Mouse (Mus musculus): Measurements from ENCODE around the gene Lamc1. TPM values are rescaled to one million over a fixed set of nuclear protein-coding genes. Genes with fewer than 3 reads are reported as not detected.

Gene Lamc1
- polyA plus RNA-seq, 1 experiment from 2014 or later: 35.5 TPM

DNA sequence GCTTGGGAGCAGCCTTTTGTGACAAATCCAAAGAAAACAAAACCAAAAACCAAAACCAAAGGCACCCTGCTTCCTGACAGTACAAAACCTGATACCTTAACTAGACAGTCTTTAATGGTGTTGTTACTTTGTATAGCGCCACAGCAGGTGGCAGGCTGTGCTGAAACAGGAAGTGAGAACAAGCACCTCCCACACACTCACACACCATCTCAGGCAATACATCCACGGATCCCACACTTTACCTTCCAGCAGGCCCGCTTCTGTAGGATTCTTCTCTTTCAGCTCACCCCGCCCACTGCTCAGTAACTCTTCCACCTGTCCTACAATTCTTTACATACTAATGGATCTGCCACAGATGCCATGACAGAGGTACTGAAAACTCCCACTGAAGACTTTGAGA lies 44.6 kb downstream of the Lamc1 start:
- 71% methylated on average over 4 of the region's 4 CpGs for WGBS

DNA sequence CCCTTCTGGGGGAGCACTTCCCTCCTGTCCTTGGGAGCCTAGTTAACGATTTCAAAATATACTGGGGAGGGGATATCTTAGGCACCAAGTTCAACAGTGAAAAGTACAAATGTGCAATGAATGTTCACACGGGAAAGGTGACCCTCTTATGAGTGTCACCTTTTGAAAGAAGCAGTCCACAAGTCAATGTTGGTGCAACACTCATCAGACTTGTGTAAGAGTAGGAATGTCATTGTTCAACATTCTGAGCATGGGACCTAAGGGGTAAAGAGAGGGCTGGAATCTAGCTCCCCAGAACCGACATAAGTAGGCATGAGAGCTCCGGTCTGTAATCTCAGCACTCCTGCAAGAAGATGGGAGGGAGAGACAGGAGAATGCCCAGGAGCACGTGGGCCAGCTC lies 45.1 kb downstream of the Lamc1 start:
- Histone ChIP-seq H3K9me3 (0 out of 2 replicates have a peak, but pooled peaks cover 5% of the 10 kb centered on the region), H3K9ac (no peak overlapping the region), H3K4me1 (peaks cover 26% of the 10 kb centered on the region), H3K27me3 (no peaks in the 10 kb centered on the region), H3K36me3 (no peaks in the 10 kb centered on the region), H3K4me2 (replicated peaks) (no peak overlapping the region), H3K27ac (no peak overlapping the region), H3K4me3 (no peak overlapping the region)
- 85% methylated on average over 5 of the region's 5 CpGs for WGBS
- ATAC-seq (ENCODE audit: low FRiP score, low read depth): no peak

More for the DNA sequence above, 44.6 kb downstream of the Lamc1 start:
- Histone ChIP-seq H3K4me3 (no peak overlapping the region), H3K36me3 (no peaks in the 10 kb centered on the region), H3K9me3 (0 out of 2 replicates have a peak, but pooled peaks cover 5% of the 10 kb centered on the region), H3K9ac (no peak overlapping the region), H3K4me1 (peaks cover 25% of the 10 kb centered on the region), H3K4me2 (replicated peaks) (no peak overlapping the region), H3K27me3 (no peaks in the 10 kb centered on the region), H3K27ac (no peak overlapping the region)
- no peak for ATAC-seq (ENCODE audit: low FRiP score, low read depth)

DNA sequence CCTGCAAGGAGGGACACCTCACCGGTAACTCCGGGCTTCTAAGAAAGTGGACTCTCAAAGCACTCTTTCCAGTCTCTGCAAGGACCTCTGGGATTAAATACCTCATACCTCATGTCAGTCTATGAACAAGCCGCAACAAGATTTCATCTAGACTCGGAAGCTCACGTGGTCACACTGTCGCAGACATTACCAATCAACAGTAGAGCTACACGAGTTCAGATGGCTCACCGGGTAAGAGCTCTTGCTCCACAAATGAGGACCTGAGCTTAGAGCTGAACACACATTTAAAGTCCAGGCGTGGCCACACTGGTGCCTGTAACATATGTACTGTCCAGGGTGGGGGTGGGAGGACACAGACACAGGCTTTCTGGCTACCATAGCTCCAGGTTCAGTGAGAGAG lies 46.4 kb downstream of the Lamc1 start:
- Histone ChIP-seq H3K4me2 (replicated peaks) (no peak overlapping the region), H3K27ac (no peak overlapping the region), H3K36me3 (no peaks in the 10 kb centered on the region), H3K27me3 (no peaks in the 10 kb centered on the region), H3K4me1 (peaks cover 20% of the 10 kb centered on the region), H3K9me3 (0 out of 2 replicates have a peak, but pooled peaks cover 5% of the 10 kb centered on the region), H3K4me3 (no peak overlapping the region), H3K9ac (no peak overlapping the region)
- ATAC-seq (ENCODE audit: low FRiP score, low read depth): no peak
- WGBS: 85% methylated on average over 9 of the region's 9 CpGs

DNA sequence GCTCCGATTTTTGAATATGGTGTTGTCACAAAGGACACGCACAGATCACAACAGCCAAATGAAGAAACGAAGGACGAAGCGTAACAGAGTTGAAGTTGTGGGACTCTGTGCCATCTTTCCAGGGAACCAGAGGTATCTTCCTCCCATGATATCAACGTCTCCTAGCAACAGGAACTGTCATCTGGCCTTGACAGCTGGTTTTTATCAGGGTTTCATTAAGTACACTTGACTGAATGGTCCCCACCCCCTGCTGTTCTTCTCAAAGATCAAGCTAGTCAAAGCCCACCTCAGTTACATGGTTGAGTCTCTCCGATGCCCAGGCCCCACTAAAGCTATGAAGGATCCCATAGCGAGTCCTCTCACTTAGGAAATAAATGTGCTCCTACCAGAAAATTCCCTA lies 47.4 kb downstream of the Lamc1 start:
- ATAC-seq (ENCODE audit: low FRiP score, low read depth): no peak
- no peak overlapping the region for H3K4me3 ChIP-seq
- no peaks in the 10 kb centered on the region for H3K27me3 ChIP-seq
- H3K9me3 ChIP-seq: 0 out of 2 replicates have a peak, but pooled peaks cover 5% of the 10 kb centered on the region
- WGBS: 78% methylated on average over 8 of the region's 8 CpGs
- H3K4me2 ChIP-seq (replicated peaks): no peak overlapping the region
- H3K9ac ChIP-seq: no peak overlapping the region
- no peak overlapping the region for H3K27ac ChIP-seq
- no peaks in the 10 kb centered on the region for H3K36me3 ChIP-seq
- peaks cover 15% of the 10 kb centered on the region; the same call in 1 of the 2 replicates for H3K4me1 ChIP-seq

DNA sequence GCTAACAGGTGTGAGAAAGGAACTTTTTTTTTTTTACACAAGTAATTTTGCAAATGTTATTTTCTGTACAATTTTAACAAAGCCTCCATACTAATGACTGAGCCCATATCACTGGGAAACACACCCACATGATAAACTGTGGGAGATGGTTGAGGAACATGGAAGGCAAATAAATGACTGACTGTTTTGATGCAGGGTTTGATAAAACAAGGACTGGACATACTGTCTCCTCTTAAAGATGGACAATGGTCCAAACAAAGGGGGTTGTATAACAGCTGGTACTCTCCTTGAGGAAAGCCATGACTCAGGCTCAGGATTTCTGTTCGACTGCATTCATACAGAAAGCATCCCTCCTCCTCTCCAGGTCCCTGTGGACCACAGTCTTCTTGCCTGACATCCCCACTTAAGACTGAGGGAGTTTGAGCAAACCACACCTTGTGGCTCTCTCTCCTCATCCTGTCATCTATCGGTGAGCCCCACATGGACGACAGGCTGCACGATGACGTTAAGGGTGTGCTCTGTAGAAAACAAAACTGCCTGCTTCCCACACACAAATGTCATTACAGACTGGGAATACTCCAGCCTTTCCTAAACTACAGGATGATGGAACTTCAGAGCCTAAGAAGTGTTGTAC lies 50.1 kb downstream of the Lamc1 start:
- Histone ChIP-seq H3K27ac (no peak overlapping the region), H3K9me3 (no peaks in the 10 kb centered on the region), H3K36me3 (no peaks in the 10 kb centered on the region), H3K27me3 (no peaks in the 10 kb centered on the region), H3K4me1 (peaks cover 17% of the 10 kb centered on the region), H3K9ac (no peak overlapping the region), H3K4me2 (replicated peaks) (no peak overlapping the region), H3K4me3 (no peak overlapping the region)
- 88% methylated on average over 5 of the region's 5 CpGs for WGBS
- ATAC-seq (ENCODE audit: low FRiP score, low read depth): no peak

DNA sequence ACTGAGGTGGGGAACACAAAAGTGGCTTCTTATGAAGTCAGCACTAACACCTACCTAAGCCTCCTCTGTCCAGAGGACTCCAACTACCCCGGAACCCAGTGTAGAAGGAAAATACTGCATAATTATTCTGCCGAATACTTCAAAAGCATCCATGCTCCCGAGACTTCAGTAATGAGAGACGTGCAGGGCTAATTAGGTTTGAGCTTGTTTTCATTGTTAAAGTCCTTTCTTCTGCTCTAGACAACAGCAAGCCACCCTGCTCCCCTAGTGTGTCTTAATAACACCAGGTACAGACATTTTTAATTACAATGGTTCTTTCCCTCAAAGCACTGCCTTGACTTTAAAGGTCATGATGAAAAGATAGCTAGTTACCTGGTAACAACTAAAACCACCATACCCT lies 51.1 kb downstream of the Lamc1 start:
- Histone ChIP-seq H3K9me3 (no peaks in the 10 kb centered on the region), H3K4me1 (peaks cover 17% of the 10 kb centered on the region), H3K27me3 (no peaks in the 10 kb centered on the region), H3K9ac (no peak overlapping the region), H3K4me3 (no peak overlapping the region), H3K4me2 (replicated peaks) (no peak overlapping the region), H3K27ac (no peak overlapping the region), H3K36me3 (no peaks in the 10 kb centered on the region)
- ATAC-seq (ENCODE audit: low FRiP score, low read depth): no peak
- 28% methylated on average over 4 of the region's 4 CpGs for WGBS

DNA sequence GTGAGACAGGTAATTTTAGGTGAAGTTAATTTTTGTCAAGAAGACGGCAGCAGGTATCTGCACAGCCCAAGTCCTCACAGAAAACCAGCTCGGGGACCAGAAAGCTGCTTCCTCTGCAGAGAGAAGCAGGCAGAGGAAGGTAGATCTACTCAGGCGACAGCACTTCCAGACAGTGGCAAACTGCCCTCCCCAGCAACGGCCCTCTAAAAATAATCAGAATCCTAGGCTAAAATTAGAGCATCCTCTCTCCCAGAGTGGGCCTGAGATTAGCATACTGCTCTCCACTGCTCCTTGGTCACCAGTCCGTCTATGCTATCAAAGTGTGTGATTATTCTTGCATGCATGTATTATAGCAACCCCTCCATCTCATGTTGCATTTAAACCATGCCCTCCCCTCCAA lies 52.2 kb downstream of the Lamc1 start:
- Histone ChIP-seq H3K4me2 (replicated peaks) (no peak overlapping the region), H3K4me1 (peaks cover 25% of the 10 kb centered on the region), H3K9me3 (no peaks in the 10 kb centered on the region), H3K36me3 (no peaks in the 10 kb centered on the region), H3K4me3 (no peak overlapping the region), H3K27me3 (no peaks in the 10 kb centered on the region), H3K9ac (no peak overlapping the region), H3K27ac (no peak overlapping the region)
- 64% methylated on average over 5 of the region's 5 CpGs for WGBS
- ATAC-seq (ENCODE audit: low FRiP score, low read depth): no peak

DNA sequence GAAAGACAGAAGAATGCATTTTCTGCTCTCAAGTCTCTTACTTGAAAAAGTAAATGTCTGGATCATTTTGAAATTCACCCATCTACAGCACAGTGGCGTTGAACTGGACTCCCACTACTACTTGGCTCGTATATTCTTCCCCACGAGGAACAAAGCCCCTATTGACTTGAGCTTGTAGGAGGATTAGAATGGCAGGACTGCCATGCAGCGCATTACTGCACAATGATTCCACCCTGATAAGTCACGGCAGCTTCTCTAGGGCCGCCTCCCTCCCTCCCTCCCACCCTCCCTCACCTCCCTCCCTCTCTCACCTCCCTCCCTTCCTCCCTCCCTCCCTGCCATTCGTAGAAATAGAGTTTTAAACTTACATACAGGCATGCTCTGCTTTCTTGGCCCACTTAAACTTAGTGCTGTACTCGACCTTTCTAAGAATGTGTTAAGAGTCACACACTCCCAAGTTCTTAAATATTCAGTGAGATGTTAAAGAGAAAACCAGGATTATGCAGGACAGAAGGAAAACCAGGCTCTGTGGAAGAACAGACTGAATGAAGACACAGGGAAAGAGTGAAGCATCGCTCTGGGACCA lies 54.5 kb downstream of the Lamc1 start:
- Histone ChIP-seq H3K9ac (no peak overlapping the region), H3K36me3 (no peaks in the 10 kb centered on the region), H3K4me1 (peaks cover 40% of the 10 kb centered on the region), H3K4me2 (replicated peaks) (no peak overlapping the region), H3K27me3 (no peaks in the 10 kb centered on the region), H3K9me3 (no peaks in the 10 kb centered on the region), H3K4me3 (no peak overlapping the region), H3K27ac (no peak overlapping the region)
- ATAC-seq (ENCODE audit: low FRiP score, low read depth): no peak
- 53% methylated on average over 9 of the region's 9 CpGs for WGBS

DNA sequence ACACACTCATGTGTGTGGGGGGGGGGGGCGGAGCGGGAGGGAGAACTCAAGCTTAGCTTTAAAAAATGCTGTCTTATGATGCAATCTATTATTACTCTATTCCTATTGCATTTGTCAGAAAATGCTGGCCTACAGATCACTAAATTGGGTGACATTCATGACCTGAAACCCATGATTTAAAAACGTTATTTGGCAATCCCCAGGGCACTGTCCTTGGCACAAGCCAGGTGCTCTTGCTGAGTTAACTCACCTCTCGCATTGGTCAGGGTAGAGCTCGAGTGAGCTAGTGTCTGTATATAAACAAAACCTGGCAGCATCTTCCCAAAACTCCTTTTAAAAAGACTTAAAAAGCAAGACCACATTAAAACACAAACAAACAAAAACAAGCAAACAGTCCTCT lies 57.1 kb downstream of the Lamc1 start:
- WGBS: 77% methylated on average over 5 of the region's 5 CpGs
- H3K4me3 ChIP-seq: no peak overlapping the region
- H3K4me2 ChIP-seq (replicated peaks): no peak overlapping the region
- peaks cover 36% of the 10 kb centered on the region for H3K4me1 ChIP-seq
- H3K27ac ChIP-seq: no peak overlapping the region
- ATAC-seq (ENCODE audit: low FRiP score, low read depth): no peak
- no peaks in the 10 kb centered on the region for H3K36me3 ChIP-seq
- no peaks in the 10 kb centered on the region for H3K9me3 ChIP-seq
- H3K9ac ChIP-seq: no peak overlapping the region
- H3K27me3 ChIP-seq: no peaks in the 10 kb centered on the region

DNA sequence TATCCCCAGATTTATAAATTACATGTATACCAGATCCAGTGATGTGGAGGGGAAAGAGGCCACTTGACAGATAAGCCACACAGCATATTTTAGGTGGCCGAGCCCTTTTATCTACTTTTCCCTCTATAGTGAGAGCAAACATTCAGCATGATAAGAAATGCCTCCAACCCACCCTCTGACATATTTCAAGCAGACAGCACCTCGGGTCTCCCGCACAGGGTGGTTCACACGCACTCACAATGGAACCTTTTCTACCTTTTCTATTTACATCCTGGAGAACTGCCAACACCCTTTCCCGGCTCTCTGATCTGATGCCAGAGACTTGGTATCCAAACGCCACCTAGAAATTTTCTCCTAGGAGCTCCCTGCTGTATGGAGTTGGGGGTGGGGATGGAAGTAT lies 58.0 kb downstream of the Lamc1 start:
- WGBS: 35% methylated on average over 6 of the region's 6 CpGs

DNA sequence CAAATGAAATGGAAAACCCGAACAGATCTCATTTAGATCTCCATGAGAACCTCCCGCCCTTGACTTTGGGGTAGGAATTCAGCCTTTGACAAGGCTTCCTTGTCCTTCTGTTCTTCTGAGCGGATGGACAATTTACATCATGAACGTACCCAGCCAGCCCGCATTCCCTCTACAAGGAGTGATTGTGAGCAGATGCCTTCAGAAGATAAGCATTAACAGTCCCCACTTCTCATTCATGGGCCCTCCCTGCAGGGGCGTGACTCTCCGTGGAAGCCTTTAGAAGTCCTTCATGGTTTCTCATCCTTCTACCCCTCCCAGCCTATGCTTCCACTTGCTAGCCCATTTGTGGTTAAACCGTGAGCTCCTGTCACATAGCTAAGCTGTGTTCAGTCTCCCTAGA lies 58.9 kb downstream of the Lamc1 start:
- H3K27me3 ChIP-seq: no peaks in the 10 kb centered on the region
- H3K27ac ChIP-seq: 0 out of 2 replicates have a peak overlapping the region, but pooled peaks have one; percentile 15
- H3K4me2 ChIP-seq (replicated peaks): no peak overlapping the region
- H3K4me3 ChIP-seq: no peak overlapping the region
- peaks cover 40% of the 10 kb centered on the region for H3K4me1 ChIP-seq
- 52% methylated on average over 8 of the region's 8 CpGs for WGBS
- no peak overlapping the region for H3K9ac ChIP-seq
- no peaks in the 10 kb centered on the region for H3K9me3 ChIP-seq
- no peaks in the 10 kb centered on the region for H3K36me3 ChIP-seq
- no peak for ATAC-seq (ENCODE audit: low FRiP score, low read depth)

More for the DNA sequence above, 58.0 kb downstream of the Lamc1 start:
- H3K27ac ChIP-seq: no peak overlapping the region
- H3K4me2 ChIP-seq (replicated peaks): peak overlapping the region; percentile 16; the same call in 1 of the 2 replicates
- no peak for ATAC-seq (ENCODE audit: low FRiP score, low read depth)
- H3K9me3 ChIP-seq: no peaks in the 10 kb centered on the region
- no peak overlapping the region for H3K9ac ChIP-seq
- no peaks in the 10 kb centered on the region for H3K27me3 ChIP-seq
- H3K36me3 ChIP-seq: no peaks in the 10 kb centered on the region
- H3K4me3 ChIP-seq: no peak overlapping the region
- peaks cover 36% of the 10 kb centered on the region for H3K4me1 ChIP-seq

DNA sequence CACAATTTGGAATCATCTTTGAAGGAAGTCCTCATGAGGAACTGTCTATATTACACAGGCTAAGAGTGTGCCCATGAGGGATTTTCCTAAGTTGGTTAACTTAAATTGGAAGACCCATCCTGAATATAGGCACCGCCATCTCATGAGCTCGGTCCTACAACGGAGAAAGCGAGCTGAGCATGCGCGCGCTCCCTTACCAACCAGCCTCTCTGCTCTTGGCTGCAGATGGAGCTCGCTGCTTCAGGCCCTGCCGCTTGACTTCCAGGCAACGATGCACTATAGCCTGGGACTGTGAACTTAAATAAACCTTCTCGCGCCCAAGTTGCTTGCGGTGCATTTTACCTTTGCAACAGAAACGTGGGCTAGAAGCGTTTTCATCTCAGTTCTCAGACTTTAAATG lies 61.8 kb downstream of the Lamc1 start:
- Histone ChIP-seq H3K27me3 (no peaks in the 10 kb centered on the region), H3K27ac (no peak overlapping the region), H3K36me3 (no peaks in the 10 kb centered on the region), H3K4me2 (replicated peaks) (no peak overlapping the region), H3K9me3 (no peaks in the 10 kb centered on the region), H3K4me1 (peaks cover 45% of the 10 kb centered on the region), H3K9ac (no peak overlapping the region), H3K4me3 (no peak overlapping the region)
- 91% methylated on average over 15 of the region's 15 CpGs for WGBS
- no peak for ATAC-seq (ENCODE audit: low FRiP score, low read depth)

DNA sequence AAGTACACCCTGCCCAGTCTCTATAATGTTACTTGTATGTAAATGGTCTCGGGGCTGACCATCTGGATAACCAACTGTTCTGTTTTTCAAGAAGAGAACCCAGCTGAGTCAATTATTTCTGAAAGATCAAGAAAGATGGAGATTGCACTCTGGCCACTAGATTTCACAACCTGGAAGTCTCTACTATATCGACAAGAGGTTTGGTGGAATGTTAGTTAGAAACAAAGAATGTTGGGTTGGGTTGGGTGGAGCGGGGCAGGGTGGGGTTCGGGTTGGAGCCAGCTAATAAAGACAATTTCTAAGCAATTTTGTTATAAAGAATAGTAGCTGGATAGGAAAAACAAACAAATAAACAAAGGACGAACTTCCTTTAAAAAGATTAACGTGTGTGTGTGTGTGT lies 62.9 kb downstream of the Lamc1 start:
- 88% methylated on average over 6 of the region's 6 CpGs for WGBS
- H3K4me1 ChIP-seq: peaks cover 45% of the 10 kb centered on the region

More for the DNA sequence above, 62.9 kb downstream of the Lamc1 start:
- Histone ChIP-seq H3K36me3 (no peaks in the 10 kb centered on the region), H3K4me3 (no peak overlapping the region), H3K27me3 (no peaks in the 10 kb centered on the region), H3K4me2 (replicated peaks) (no peak overlapping the region), H3K9me3 (no peaks in the 10 kb centered on the region), H3K27ac (no peak overlapping the region), H3K9ac (no peak overlapping the region)
- ATAC-seq (ENCODE audit: low FRiP score, low read depth): no peak
